Mouse (Mus musculus) forebrain, embryonic 15.5 days (tissue): ENCODE results near the gene Tbc1d24. TPM values are rescaled to one million over a fixed set of nuclear protein-coding genes. Genes with fewer than 3 reads are reported as not detected.

Experiments used
- ATAC-seq: fragments of 200-750 bp; cut with Nextera tagmentation; replicated peaks from 2 replicates; pipeline ENCODE4 v1.8.0; 2017; ENCODE audit warnings: mild to moderate bottlenecking, moderate TSS enrichment, moderate library complexity
- H3K27ac ChIP-seq: fragments of 300-500 bp; sonication (generic); replicated peaks from 2 replicates; pipeline ENCODE4 v1.5.1; 2015; ENCODE audit warnings: mild to moderate bottlenecking, inconsistent platforms
- H3K27me3 ChIP-seq: fragments of 300-500 bp; sonication (generic); 2 replicates; pipeline ENCODE4 v1.6.1; 2015; ENCODE audit warnings: inconsistent platforms
- H3K36me3 ChIP-seq: fragments of 300-500 bp; sonication (generic); 2 replicates; pipeline ENCODE4 v1.6.1; 2015; ENCODE audit warnings: mild to moderate bottlenecking, inconsistent platforms
- H3K4me1 ChIP-seq: fragments of 300-500 bp; sonication (generic); 2 replicates; pipeline ENCODE4 v1.6.1; 2015; ENCODE audit warnings: inconsistent platforms
- H3K4me2 ChIP-seq: fragments of 300-500 bp; sonication (generic); replicated peaks from 2 replicates; pipeline ENCODE4 v1.6.1; 2015; ENCODE audit warnings: mild to moderate bottlenecking, inconsistent platforms
- H3K4me3 ChIP-seq: fragments of 300-500 bp; sonication (generic); 2 replicates; pipeline ENCODE4 v1.5.1; 2015; ENCODE audit warnings: mild to moderate bottlenecking, inconsistent platforms
- H3K9ac ChIP-seq: fragments of 300-500 bp; sonication (generic); replicated peaks from 2 replicates; pipeline ENCODE4 v1.6.1; 2015; ENCODE audit warnings: mild to moderate bottlenecking, inconsistent platforms
- H3K9me3 ChIP-seq: fragments of 300-500 bp; sonication (generic); 2 replicates; pipeline ENCODE4 v1.6.1; 2016; ENCODE audit warnings: inconsistent platforms
- WGBS: fragments of 180-500 bp; shearing (Covaris S2); methylation state at CpG from one replicate; pipeline ENCODE4 v1.1.7; 2015; ENCODE audit warnings: mixed read lengths; 5-methylcytosine and 5-hydroxymethylcytosine counted together
- polyA plus RNA-seq: library from polyadenylated mRNA; unstranded; fragments of >200 nt; fragmentation: Nextera tagmentation; extraction: Ambion mirVana; gene quantifications from 2 replicates; pipeline ENCODE4 v1.2.1, GENCODE M21; 2015

Tbc1d24 gene
- polyA plus RNA-seq, 1 experiment from 2014 or later = 19.5 TPM

- Histone ChIP-seq H3K4me1 (0 out of 2 replicates have a peak, but pooled peaks cover 8% of the 10 kb centered on the region), H3K4me3 (no peak overlapping the region), H3K4me2 (no peak overlapping the region), H3K9me3 (no peaks in the 10 kb centered on the region), H3K27me3 (no peaks in the 10 kb centered on the region), H3K27ac (no peak overlapping the region), H3K36me3 (no peaks in the 10 kb centered on the region), H3K9ac (no peak overlapping the region)
- ATAC-seq = no peak
- 70% methylated on average over 15 of the region's 15 CpGs for whole genome bisulfite sequencing
These were observed 8.1 kb downstream of the Tbc1d24 start for GRCm38 (mm10) chr17:24197032-24197824.

- ATAC-seq = no peak
- Histone ChIP-seq H3K4me1 (0 out of 2 replicates have a peak, but pooled peaks cover under 1% of the 10 kb centered on the region), H3K27me3 (no peaks in the 10 kb centered on the region), H3K9ac (no peak overlapping the region), H3K9me3 (no peaks in the 10 kb centered on the region), H3K36me3 (no peaks in the 10 kb centered on the region), H3K27ac (no peak overlapping the region), H3K4me2 (no peak overlapping the region), H3K4me3 (no peak overlapping the region)
- WGBS = 68% methylated on average over 2 of the region's 2 CpGs
These were observed 10.0 kb downstream of the Tbc1d24 start for GRCm38 (mm10) chr17:24195349-24195748.

- H3K27me3 ChIP-seq = no peaks in the 10 kb centered on the region
- no peak overlapping the region for H3K4me3 ChIP-seq
- 87% methylated on average over 5 of the region's 5 CpGs for WGBS
- H3K9me3 ChIP-seq = no peaks in the 10 kb centered on the region
- H3K27ac ChIP-seq = no peak overlapping the region
- H3K36me3 ChIP-seq = no peaks in the 10 kb centered on the region
- no peak for ATAC-seq
- H3K4me2 ChIP-seq = no peak overlapping the region
- no peak overlapping the region for H3K9ac ChIP-seq
- no peaks in the 10 kb centered on the region for H3K4me1 ChIP-seq
These were observed 11.6 kb downstream of the Tbc1d24 start for GRCm38 (mm10) chr17:24193769-24194168.

- WGBS = 87% methylated on average over 8 of the region's 8 CpGs
These were observed 12.1 kb downstream of the Tbc1d24 start for GRCm38 (mm10) chr17:24193268-24193667.

GRCm38 (mm10) chr17:24192848-24193247 lies 12.5 kb downstream of the Tbc1d24 start:
- Histone ChIP-seq H3K4me2 (no peak overlapping the region), H3K9ac (no peak overlapping the region), H3K4me1 (no peaks in the 10 kb centered on the region), H3K4me3 (no peak overlapping the region), H3K36me3 (no peaks in the 10 kb centered on the region), H3K27me3 (no peaks in the 10 kb centered on the region), H3K9me3 (no peaks in the 10 kb centered on the region), H3K27ac (no peak overlapping the region)
- no peak for ATAC-seq
- 82% methylated on average over 8 of the region's 8 CpGs for WGBS

More at GRCm38 (mm10) chr17:24193268-24193667, 12.1 kb downstream of the Tbc1d24 start:
- no peaks in the 10 kb centered on the region for H3K9me3 ChIP-seq
- no peak for ATAC-seq
- H3K27ac ChIP-seq = no peak overlapping the region
- no peak overlapping the region for H3K4me3 ChIP-seq
- no peak overlapping the region for H3K9ac ChIP-seq
- H3K4me2 ChIP-seq = no peak overlapping the region
- H3K27me3 ChIP-seq = no peaks in the 10 kb centered on the region
- no peaks in the 10 kb centered on the region for H3K36me3 ChIP-seq
- no peaks in the 10 kb centered on the region for H3K4me1 ChIP-seq

- Histone ChIP-seq H3K4me2 (no peak overlapping the region), H3K27me3 (no peaks in the 10 kb centered on the region), H3K27ac (no peak overlapping the region), H3K9ac (no peak overlapping the region), H3K9me3 (no peaks in the 10 kb centered on the region), H3K4me3 (no peak overlapping the region), H3K4me1 (no peaks in the 10 kb centered on the region), H3K36me3 (no peaks in the 10 kb centered on the region)
- 63% methylated on average over 4 of the region's 4 CpGs for WGBS
- no peak for ATAC-seq
These were observed 13.9 kb downstream of the Tbc1d24 start for GRCm38 (mm10) chr17:24191481-24191880.

- no peak for ATAC-seq
- H3K27me3 ChIP-seq = no peaks in the 10 kb centered on the region
- WGBS = 83% methylated on average over 2 of the region's 2 CpGs
- 0 out of 2 replicates have a peak, but pooled peaks cover 2% of the 10 kb centered on the region for H3K36me3 ChIP-seq
- no peak overlapping the region for H3K9ac ChIP-seq
- no peak overlapping the region for H3K4me3 ChIP-seq
- no peak overlapping the region for H3K4me2 ChIP-seq
- no peaks in the 10 kb centered on the region for H3K4me1 ChIP-seq
- no peaks in the 10 kb centered on the region for H3K9me3 ChIP-seq
- H3K27ac ChIP-seq = no peak overlapping the region
These were observed 14.4 kb downstream of the Tbc1d24 start for GRCm38 (mm10) chr17:24190934-24191333.

GRCm38 (mm10) chr17:24174259-24174658 lies 31.1 kb downstream of the Tbc1d24 start:
- Histone ChIP-seq H3K4me3 (no peak overlapping the region), H3K36me3 (no peaks in the 10 kb centered on the region), H3K4me2 (no peak overlapping the region), H3K27me3 (no peaks in the 10 kb centered on the region), H3K27ac (no peak overlapping the region), H3K4me1 (peaks cover 10% of the 10 kb centered on the region), H3K9ac (no peak overlapping the region), H3K9me3 (no peaks in the 10 kb centered on the region)
- ATAC-seq = no peak
- 83% methylated on average over 3 of the region's 3 CpGs for WGBS

GRCm38 (mm10) chr17:24173423-24173822 lies 31.9 kb downstream of the Tbc1d24 start:
- Histone ChIP-seq H3K4me2 (no peak overlapping the region), H3K27me3 (no peaks in the 10 kb centered on the region), H3K9ac (no peak overlapping the region), H3K27ac (no peak overlapping the region), H3K4me3 (no peak overlapping the region), H3K36me3 (no peaks in the 10 kb centered on the region), H3K4me1 (peaks cover 13% of the 10 kb centered on the region), H3K9me3 (no peaks in the 10 kb centered on the region)
- no peak for ATAC-seq
- WGBS = 5% methylated on average over 3 of the region's 3 CpGs

- Histone ChIP-seq H3K27ac (no peak overlapping the region), H3K4me2 (no peak overlapping the region), H3K4me1 (peaks cover 30% of the 10 kb centered on the region), H3K4me3 (no peak overlapping the region), H3K9ac (no peak overlapping the region), H3K9me3 (no peaks in the 10 kb centered on the region), H3K36me3 (peaks cover 6% of the 10 kb centered on the region; the same call in 1 of the 2 replicates), H3K27me3 (no peaks in the 10 kb centered on the region)
- no peak for ATAC-seq
- 82% methylated on average over 4 of the region's 4 CpGs for WGBS
These were observed 33.6 kb downstream of the Tbc1d24 start for GRCm38 (mm10) chr17:24171738-24172137.

GRCm38 (mm10) chr17:24170729-24171128 lies 34.6 kb downstream of the Tbc1d24 start:
- 77% methylated on average over 5 of the region's 5 CpGs for WGBS
- H3K9ac ChIP-seq = no peak overlapping the region
- no peaks in the 10 kb centered on the region for H3K9me3 ChIP-seq
- peaks cover 33% of the 10 kb centered on the region for H3K4me1 ChIP-seq
- H3K4me2 ChIP-seq = no peak overlapping the region
- H3K27me3 ChIP-seq = no peaks in the 10 kb centered on the region
- H3K4me3 ChIP-seq = no peak overlapping the region
- no peak overlapping the region for H3K27ac ChIP-seq
- H3K36me3 ChIP-seq = peaks cover 10% of the 10 kb centered on the region; the same call in 1 of the 2 replicates
- no peak for ATAC-seq

- Histone ChIP-seq H3K27ac (peak overlapping the region; percentile 99), H3K9ac (peak overlapping the region; percentile 96), H3K9me3 (no peaks in the 10 kb centered on the region), H3K4me1 (peaks cover 37% of the 10 kb centered on the region), H3K36me3 (peaks cover 16% of the 10 kb centered on the region; the same call in 1 of the 2 replicates), H3K27me3 (no peaks in the 10 kb centered on the region), H3K4me2 (peak overlapping the region; percentile 91), H3K4me3 (peak overlapping the region; percentile 95)
- ATAC-seq = no peak
- 72% methylated on average over 3 of the region's 3 CpGs for WGBS
These were observed 35.2 kb downstream of the Tbc1d24 start for GRCm38 (mm10) chr17:24170125-24170524.
